Mouse (Mus musculus) lung, postnatal 0 days (tissue): ENCODE measurements around the gene Magi1.

Experiments
- CTCF ChIP-seq: IDR thresholded peaks from 2 replicates; pipeline ENCODE4 v1.5.1; 2016; ENCODE audit warnings: antibody characterized with exemption, mild to moderate bottlenecking
- EP300 ChIP-seq: IDR thresholded peaks from 2 replicates; pipeline ENCODE4 v1.6.1; 2016; ENCODE audit warnings: antibody characterized with exemption, mild to moderate bottlenecking, control low read depth

- TF ChIP-seq CTCF (no peak), EP300 (no peak)
These were observed 525.6 kb downstream of the Magi1 start for GRCm38 (mm10) chr6:93758114-93758513.
